Mouse (Mus musculus) liver, adult 2 months (tissue): ENCODE data around the gene Urb1. TPM values are rescaled to one million over a fixed set of nuclear protein-coding genes. Genes with fewer than 3 reads are reported as not detected.

Source experiments
- DNase-seq: peaks from one replicate; pipeline ENCODE4 v3.0.0-alpha.2; 2011; ENCODE audit warnings: low read depth, low spot score; ENCODE audit errors: extremely low read depth
- H3K27ac ChIP-seq: fragments of 200-500 bp; replicated peaks from 2 replicates; pipeline ENCODE4 v1.5.1; 2012; ENCODE audit warnings: low read depth, mild to moderate bottlenecking, control low read depth, inconsistent platforms, low read length; ENCODE audit not compliant: insufficient read depth
- H3K27me3 ChIP-seq: fragments of 200-500 bp; 2 replicates; pipeline ENCODE4 v1.6.1; 2012; ENCODE audit warnings: mild to moderate bottlenecking, moderate library complexity, low read length, inconsistent platforms; ENCODE audit not compliant: control insufficient read depth, insufficient read depth
- H3K36me3 ChIP-seq: fragments of 200-500 bp; 2 replicates; pipeline ENCODE4 v1.6.1; 2012; ENCODE audit warnings: low read length, inconsistent platforms; ENCODE audit not compliant: control insufficient read depth, insufficient read depth
- H3K4me1 ChIP-seq: fragments of 200-500 bp; 2 replicates; pipeline ENCODE4 v1.6.1; 2011; ENCODE audit warnings: low read length; ENCODE audit not compliant: control insufficient read depth, insufficient read depth
- H3K4me3 ChIP-seq: fragments of 200-500 bp; 2 replicates; pipeline ENCODE4 v1.5.1; 2011; ENCODE audit warnings: low read depth, mild to moderate bottlenecking, control low read depth, low read length, moderate library complexity; ENCODE audit not compliant: insufficient read depth
- H3K79me2 ChIP-seq: fragments of 200-500 bp; 2 replicates; pipeline ENCODE4 v1.6.1; 2012; ENCODE audit warnings: inconsistent platforms, mild to moderate bottlenecking, low read length, moderate library complexity; ENCODE audit not compliant: control insufficient read depth, insufficient read depth
- H3K9ac ChIP-seq: fragments of 200-500 bp; 2 replicates; pipeline ENCODE4 v1.6.1; 2012; ENCODE audit warnings: low read depth, mild to moderate bottlenecking, control low read depth, inconsistent platforms, low read length
- CTCF ChIP-seq: fragments of 200-500 bp; IDR thresholded peaks from 2 replicates; pipeline ENCODE4 v1.5.1; 2011; ENCODE audit warnings: low read depth, low read length, control low read depth
- POLR2A ChIP-seq: fragments of 200-500 bp; IDR thresholded peaks from 2 replicates; pipeline ENCODE4 v1.6.1; 2011; ENCODE audit warnings: low read length, control low read depth; ENCODE audit not compliant: insufficient read depth; ENCODE audit errors: extremely low read depth
- WGBS: fragments of 180-500 bp; shearing (Covaris S2); methylation state at CpG from one replicate; pipeline ENCODE4 v1.1.7; 2018; 5-methylcytosine and 5-hydroxymethylcytosine counted together
- polyA plus RNA-seq: library from polyadenylated mRNA; depleted of rRNA; stranded (reverse); fragments of >200 nt; gene quantifications from 2 replicates; pipeline ENCODE4 v1.2.3, GENCODE M21; 2012; rRNA removed
- total RNA-seq: library from RNA; depleted of rRNA; stranded (reverse); fragments of >200 nt; gene quantifications from 2 replicates; pipeline ENCODE4 v1.2.3, GENCODE M21; 2014; rRNA removed

Gene Urb1
- 2.7 and 3.0 TPM in 2 replicates for total RNA-seq
- polyA plus RNA-seq, result 1.5 and 1.9 TPM in 2 replicates

DNA sequence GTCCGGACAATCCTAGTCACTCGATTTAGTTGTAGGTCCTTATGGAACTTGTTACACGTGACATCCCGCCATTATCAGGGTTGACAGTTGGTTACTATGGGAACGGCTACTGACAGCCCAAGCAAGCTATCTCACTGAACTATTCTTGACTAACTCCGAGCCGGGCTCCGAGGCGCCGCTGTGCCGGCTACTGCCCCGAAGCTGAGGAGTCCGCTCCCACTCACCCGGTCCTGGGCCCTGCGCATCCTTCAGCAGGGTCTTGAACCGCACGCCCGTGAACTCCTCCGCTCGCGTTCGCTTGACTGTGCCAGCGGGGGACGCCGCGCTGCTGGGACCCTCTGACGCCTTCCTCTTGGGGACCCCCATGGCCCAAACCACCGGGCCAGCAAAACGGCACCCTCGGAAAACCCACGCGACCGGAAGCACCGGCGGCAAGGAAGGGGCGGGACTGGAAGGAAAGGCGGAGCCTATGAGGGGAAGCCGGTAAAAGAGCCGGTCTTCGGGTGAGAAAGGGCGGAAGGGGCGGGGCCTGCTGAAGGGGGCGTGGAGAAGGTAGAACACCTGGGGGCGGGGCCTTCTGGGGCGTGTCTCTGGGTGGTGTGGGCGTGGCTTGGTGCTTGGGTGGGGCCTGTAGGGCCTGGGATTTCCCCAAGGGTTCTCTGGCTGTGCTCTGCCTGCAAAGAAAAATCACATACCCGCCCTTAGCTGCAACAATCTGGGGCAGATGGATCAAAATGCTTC is at the start of gene Urb1:
Gene Urb1, minus strand, starts transcription at position 439 of the 741 bp plus-strand sequence.
- Histone ChIP-seq H3K79me2 (no peaks in the 10 kb centered on the region), H3K4me1 (peaks cover 1% of the 10 kb centered on the region; the same call in 1 of the 2 replicates)

DNA sequence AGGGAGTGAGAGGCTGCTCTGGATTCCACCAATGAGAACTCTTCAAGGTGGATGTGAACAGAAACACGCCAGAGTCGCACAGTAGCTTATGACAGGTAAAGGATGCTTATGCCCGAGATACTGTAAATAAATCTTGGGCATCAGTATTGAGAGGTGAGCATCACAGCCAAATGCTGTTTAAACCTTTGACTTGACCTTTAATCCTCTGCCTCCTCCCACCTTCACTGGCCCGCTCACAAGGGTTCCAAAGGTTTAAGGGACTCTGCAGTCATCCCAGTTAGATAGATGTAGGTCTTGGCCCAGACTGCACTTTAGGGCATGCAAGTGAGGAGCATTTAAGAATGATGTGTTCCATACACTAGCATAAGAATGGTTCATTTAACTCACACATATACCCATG is 48.0 kb upstream of the Urb1 start:
- H3K4me1 ChIP-seq, result peaks cover 17% of the 10 kb centered on the region
- no peaks in the 10 kb centered on the region for H3K79me2 ChIP-seq
- no peak overlapping the region for H3K9ac ChIP-seq
- no peak overlapping the region for H3K4me3 ChIP-seq
- no peaks in the 10 kb centered on the region for H3K36me3 ChIP-seq
- DNase-seq, result peak; percentile 82
- 35% methylated on average over 4 of the region's 4 CpGs for WGBS
- H3K27me3 ChIP-seq, result no peaks in the 10 kb centered on the region
- no peak for TF ChIP-seq CTCF
- TF ChIP-seq POLR2A, result no peak
- H3K27ac ChIP-seq, result no peak overlapping the region

More for the DNA sequence above, at the start of gene Urb1:
- Histone ChIP-seq H3K36me3 (no peaks in the 10 kb centered on the region), H3K27ac (no peak within 1 kb of the TSS), H3K27me3 (no peaks in the 10 kb centered on the region), H3K9ac (peak within 1 kb of the TSS; percentile 73), H3K4me3 (peak within 1 kb of the TSS; percentile 93)
- TF ChIP-seq CTCF (no peak), POLR2A (no peak)
- peak; percentile 80 for DNase-seq
- WGBS, result under 1% methylated on average over 46 of the region's 47 CpGs

DNA sequence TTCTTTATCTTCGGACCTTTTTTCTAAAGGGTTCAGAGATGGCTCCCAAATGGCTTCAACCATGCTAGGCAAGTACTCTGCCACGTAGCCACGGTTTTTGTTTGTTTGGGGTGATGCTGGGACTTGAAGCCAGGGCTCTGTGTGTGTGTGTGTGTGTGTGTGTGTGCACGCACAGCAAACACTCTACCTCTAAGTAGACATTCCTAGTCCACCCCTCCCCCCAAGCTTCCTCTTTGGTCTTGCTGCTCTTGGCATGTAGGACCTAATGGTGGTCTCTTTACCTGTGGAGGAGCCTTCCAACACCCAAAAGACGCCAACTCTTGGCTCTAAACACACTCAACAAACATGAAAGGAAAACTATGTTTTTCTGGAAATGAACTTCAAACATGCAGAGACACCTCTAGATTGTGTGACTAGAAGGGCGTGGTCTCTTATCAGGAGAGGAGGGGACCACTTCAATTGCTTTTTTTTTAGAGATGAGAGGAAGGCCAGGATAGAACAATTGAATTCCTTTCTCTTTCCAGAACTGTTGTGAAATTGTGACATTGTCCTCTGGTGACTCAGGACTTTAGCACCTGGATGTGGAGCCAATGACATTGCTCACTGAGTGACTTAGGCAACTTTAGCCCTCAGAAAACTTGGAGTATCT is 46.5 kb upstream of the Urb1 start:
- H3K9ac ChIP-seq, result no peak overlapping the region
- no peaks in the 10 kb centered on the region for H3K27me3 ChIP-seq
- peak; percentile 94 for DNase-seq
- WGBS, result 40% methylated on average over 6 of the region's 6 CpGs
- peaks cover 13% of the 10 kb centered on the region for H3K4me1 ChIP-seq
- TF ChIP-seq POLR2A, result no peak
- no peak for TF ChIP-seq CTCF
- H3K36me3 ChIP-seq, result no peaks in the 10 kb centered on the region
- no peak overlapping the region for H3K27ac ChIP-seq
- no peak overlapping the region for H3K4me3 ChIP-seq
- no peaks in the 10 kb centered on the region for H3K79me2 ChIP-seq

DNA sequence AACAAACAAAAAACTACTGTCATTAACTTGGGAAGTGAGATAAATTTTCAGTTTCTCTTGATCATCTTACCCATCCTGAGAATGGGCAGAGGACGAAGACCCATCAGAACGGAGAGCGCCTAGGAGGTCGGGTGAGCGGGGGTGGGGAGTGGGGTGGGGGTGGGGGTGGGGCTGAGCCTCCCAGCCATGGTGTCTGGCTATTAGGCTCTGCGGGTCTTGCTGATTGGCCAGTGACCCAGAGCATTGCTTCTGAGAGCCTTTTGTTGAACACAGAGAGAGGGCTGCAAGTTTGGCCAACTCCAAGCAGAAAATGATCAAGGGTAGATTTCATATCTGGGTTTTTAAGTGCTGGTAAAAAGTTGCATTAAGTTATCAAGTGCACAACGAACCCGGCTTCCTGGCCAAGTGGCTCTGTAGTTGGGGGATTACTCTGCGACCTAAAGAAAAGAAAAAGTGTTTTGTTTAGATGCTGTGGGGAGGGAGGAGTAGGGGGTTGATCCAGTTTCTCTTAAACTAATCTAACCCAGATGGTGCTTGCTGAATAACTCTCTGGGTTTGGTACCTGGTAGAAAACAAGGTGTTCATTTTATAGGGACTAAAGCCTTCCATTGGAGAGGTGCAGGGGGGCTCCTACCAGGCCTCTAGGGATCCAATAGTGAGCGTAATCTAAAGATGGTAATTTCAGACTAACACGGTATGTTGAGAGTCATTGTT is 41.6 kb upstream of the Urb1 start:
- TF ChIP-seq POLR2A (no peak), CTCF (no peak)
- Histone ChIP-seq H3K27ac (no peak overlapping the region), H3K9ac (no peak overlapping the region), H3K27me3 (no peaks in the 10 kb centered on the region), H3K36me3 (no peaks in the 10 kb centered on the region), H3K4me3 (no peak overlapping the region), H3K4me1 (peaks cover 3% of the 10 kb centered on the region), H3K79me2 (no peaks in the 10 kb centered on the region)
- WGBS, result 84% methylated on average over 11 of the region's 11 CpGs
- DNase-seq, result no peak

DNA sequence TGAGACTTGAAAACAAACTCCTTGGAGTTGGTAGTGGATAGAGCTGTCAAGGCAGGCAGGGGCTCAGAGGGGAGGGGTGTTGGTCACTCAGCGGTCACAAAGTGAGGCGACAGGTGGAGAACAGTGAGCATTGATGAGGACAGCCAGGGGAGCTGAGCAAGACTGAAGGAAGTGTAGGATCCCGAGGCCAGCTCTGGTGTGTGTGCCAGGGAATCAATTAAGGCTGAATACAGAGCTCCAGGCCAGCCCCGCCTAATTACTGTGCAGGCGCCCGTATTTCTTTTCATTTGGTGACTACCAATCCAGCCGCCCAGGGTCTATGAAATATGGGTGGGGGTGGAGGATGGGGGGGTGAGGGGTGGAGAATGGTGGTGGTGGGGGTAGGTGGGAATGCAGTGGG is 40.7 kb upstream of the Urb1 start:
- DNase-seq, result no peak
- no peak overlapping the region for H3K27ac ChIP-seq

More for the DNA sequence above, 40.7 kb upstream of the Urb1 start:
- Histone ChIP-seq H3K36me3 (no peaks in the 10 kb centered on the region), H3K4me1 (no peaks in the 10 kb centered on the region), H3K9ac (no peak overlapping the region), H3K27me3 (no peaks in the 10 kb centered on the region), H3K4me3 (no peak overlapping the region), H3K79me2 (no peaks in the 10 kb centered on the region)
- WGBS, result 88% methylated on average over 7 of the region's 7 CpGs
- no peak for TF ChIP-seq CTCF
- TF ChIP-seq POLR2A, result no peak
